Mouse (Mus musculus) CD4-positive naive resting alpha-beta T cell, adult 57 days (primary cell): Measurements from ENCODE around the gene Tex33. TPM values are rescaled to one million over a fixed set of nuclear protein-coding genes. Genes with fewer than 3 reads are reported as not detected.

Source experiments
- total RNA-seq: library from RNA; stranded (reverse); gene quantifications from one replicate; pipeline ENCODE4 v1.2.4, GENCODE M21; 2023

Gene Tex33
- not detected for total RNA-seq

GRCm38 (mm10) chr15:78395478-78395962, at the start of gene Tex33:
TSS of gene Tex33 (minus strand) at chr15:78395912.

GRCm38 (mm10) chr15:78428391-78429138, 32.9 kb upstream of the Tex33 start, which contains the start of gene Kctd17:
TSS of gene Kctd17 (plus strand) at chr15:78428564.

GRCm38 (mm10) chr15:78406293-78406934, 10.7 kb upstream of the Tex33 start, which contains the start of gene Mpst:
TSS of gene Mpst (plus strand) at chr15:78406416.

GRCm38 (mm10) chr15:78405517-78406211, 10.0 kb upstream of the Tex33 start, which contains the start of gene Tst:
TSS of gene Tst (minus strand) at chr15:78405907.

Other genes starting within 250 kb of the Tex33 start
- gene Ift27, start 221.8 kb downstream of the Tex33 start, total RNA-seq = 18.0 TPM
- gene Pvalb, start 189.5 kb downstream of the Tex33 start, total RNA-seq = not detected
- 41.6 TPM for gene Ncf4, start 151.1 kb downstream of the Tex33 start, total RNA-seq
- gene Csf2rb2, start 90.2 kb downstream of the Tex33 start, total RNA-seq = 0.98 TPM
- gene Csf2rb, start 70.2 kb downstream of the Tex33 start, total RNA-seq = 4.1 TPM
- 0.92 TPM for gene Tst, start 10.0 kb upstream of the Tex33 start, total RNA-seq
- 23.0 TPM for gene Mpst, start 10.5 kb upstream of the Tex33 start, total RNA-seq
- gene Kctd17, start 32.7 kb upstream of the Tex33 start, total RNA-seq = 10.8 TPM
- not detected for gene Tmprss6, start 72.7 kb upstream of the Tex33 start, total RNA-seq
- 59.7 TPM for gene Il2rb, start 99.4 kb upstream of the Tex33 start, total RNA-seq
- 0.47 TPM for gene C1qtnf6, start 135.5 kb upstream of the Tex33 start, total RNA-seq
- not detected for gene Sstr3, start 148.8 kb upstream of the Tex33 start, total RNA-seq
- gene Rac2, start 176.9 kb upstream of the Tex33 start, total RNA-seq = 907 TPM
- gene Cyth4, start 201.1 kb upstream of the Tex33 start, total RNA-seq = 146 TPM